Mouse (Mus musculus): ENCODE measurements around the gene Gm20388.

DNA sequence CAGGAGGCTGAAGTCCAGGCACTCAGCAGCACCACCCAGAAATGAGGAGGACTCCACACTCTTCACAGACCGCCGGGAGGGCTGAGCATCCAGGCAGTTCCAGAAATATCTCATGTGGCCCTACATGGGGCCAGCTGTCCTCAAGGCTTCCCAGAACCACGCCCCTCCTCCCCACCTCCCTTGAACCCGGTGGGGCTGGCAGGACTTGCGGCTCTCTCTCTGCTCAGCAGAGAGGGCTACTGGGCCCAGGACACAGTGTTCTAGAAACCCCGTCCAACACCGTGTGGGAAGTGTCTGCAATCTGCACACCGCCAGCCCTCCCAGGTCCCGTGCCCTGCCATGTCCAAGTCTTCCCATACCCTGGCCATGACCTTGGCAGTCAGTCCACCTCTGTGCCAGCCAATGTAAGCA is 1652.3 kb downstream of the Gm20388 start:
- TF ChIP-seq GATA1 (IDR thresholded peaks at IDR 0.05; ENCODE audit: low read length) (no peak), TAL1 (IDR thresholded peaks at IDR 0.05; ENCODE audit: low read length) (no peak)

Data from erythroblast, embryonic 14.5 days (primary cell).